Mouse (Mus musculus) neutrophil, adult 59 days (primary cell): ENCODE measurements around the gene Fam234b. TPM values are rescaled to one million over a fixed set of nuclear protein-coding genes. Genes with fewer than 3 reads are reported as not detected.

Experiments used
- total RNA-seq, 2 experiments: library from RNA; stranded (reverse); gene quantifications; 1 replicate in 1 of 2; 2 replicates in 1 of 2; pipeline ENCODE4 v1.2.4; 2023

Fam234b gene
- total RNA-seq: 10 to 100 TPM in 1 of 2 experiments, 1 to 10 TPM in 1; 6.9 to 15.3 TPM

DNA sequence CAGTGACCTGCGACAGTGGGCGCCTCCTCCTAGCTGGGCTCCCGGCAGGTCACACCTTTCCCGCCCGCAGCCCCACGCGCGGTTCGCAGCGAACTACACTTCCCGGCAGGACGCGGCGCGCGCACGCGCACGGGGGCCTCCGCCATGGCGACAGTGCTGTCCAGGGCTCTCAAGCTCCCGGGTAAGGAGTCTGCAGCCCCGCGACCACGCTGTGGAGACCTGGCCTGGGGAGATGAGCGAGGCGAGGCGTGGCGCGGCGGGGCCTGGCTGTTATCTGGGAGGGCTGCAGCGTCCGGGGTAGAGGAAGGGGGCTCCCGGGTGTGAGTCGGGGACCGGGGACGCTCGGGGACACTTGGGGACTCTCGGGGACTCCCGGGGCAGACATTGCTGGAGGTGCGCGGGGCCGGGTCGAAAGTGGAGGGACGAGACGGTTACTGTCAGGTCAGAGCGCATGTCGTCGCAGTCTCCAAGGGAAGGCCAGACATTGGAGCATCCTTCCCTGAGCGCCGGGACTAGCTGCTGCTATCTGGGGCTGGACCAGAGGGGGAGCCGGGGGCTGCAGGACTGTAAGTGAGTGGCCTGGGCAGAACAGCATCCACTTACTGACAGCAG, at the start of gene Fam234b, which contains the start of gene Hebp1:
Fam234b (plus strand) TSS at position 57 of the 612 bp plus-strand sequence.
Hebp1 (minus strand) TSS at position 102 of the 612 bp plus-strand sequence.

DNA sequence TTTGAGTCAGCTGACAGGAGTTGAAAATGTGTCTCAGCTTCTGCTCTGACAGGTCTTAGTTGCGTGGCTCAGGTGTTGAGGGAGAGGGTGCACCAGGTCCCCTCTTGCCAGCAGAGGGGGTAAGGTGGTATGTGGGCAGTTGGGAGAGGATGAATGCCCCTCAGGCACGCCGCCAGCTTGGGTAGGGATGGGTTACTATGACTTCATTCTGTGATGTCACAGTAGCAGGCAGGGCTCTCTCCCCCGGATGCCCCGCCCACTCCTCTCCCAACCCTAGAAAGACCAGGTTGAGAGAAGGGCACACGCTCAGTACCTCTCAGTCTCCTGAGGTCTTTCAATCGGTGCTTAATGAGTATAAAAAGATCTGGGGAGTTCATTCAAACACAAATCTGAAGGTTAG, 56.4 kb downstream of the Fam234b start, which contains the start of gene Gsg1:
Gsg1 (minus strand) TSS at position 199 of the 400 bp plus-strand sequence.

Other genes with a start within 250 kb of the Fam234b start
- under 1 TPM; 0.57 to 0.71 TPM for gene Apold1, start 216.3 kb upstream of the Fam234b start, total RNA-seq
- 10 to 100 TPM; 53.5 to 61.1 TPM for gene Ddx47, start 186.4 kb upstream of the Fam234b start, total RNA-seq
- gene Gprc5a, start 132.3 kb upstream of the Fam234b start, total RNA-seq: under 1 TPM; 0.33 to 0.60 TPM
- not detected for gene Gprc5d, start 79.7 kb upstream of the Fam234b start, total RNA-seq
- gene Hebp1, start within 50 bp of the Fam234b start, total RNA-seq: 10 to 100 TPM; 22.6 to 31.0 TPM
- not detected for gene Gsg1, start 56.4 kb downstream of the Fam234b start, total RNA-seq
- gene Pbp2, start 112.4 kb downstream of the Fam234b start, total RNA-seq: not detected
- 10 to 100 TPM; 13.4 to 25.4 TPM for gene Emp1, start 164.6 kb downstream of the Fam234b start, total RNA-seq